Mouse (Mus musculus): ENCODE data around the gene Cd63.

GRCm38 (mm10) chr10:128895437-128895836, 5.4 kb upstream of the Cd63 start:
- TF ChIP-seq TAL1 (conservative IDR thresholded peaks at IDR 0.05; ENCODE audit: low read depth, low read length) (no peak), CTCF (IDR thresholded peaks at IDR 0.05; ENCODE audit: low read depth, low read length) (peak; percentile 48; the same call in 1 of the 2 replicates), GATA1 (IDR thresholded peaks at IDR 0.05; ENCODE audit: borderline replicate concordance, low read length) (no peak)
